Mouse (Mus musculus) limb, embryonic 11.5 days (tissue): Measurements from ENCODE around the gene Pcbp3. TPM values are rescaled to one million over a fixed set of nuclear protein-coding genes. Genes with fewer than 3 reads are reported as not detected.

ENCODE experiments used
- ATAC-seq: fragments of 200-750 bp; cut with Nextera tagmentation; 2 replicates; pipeline ENCODE4 v1.8.0; 2017; ENCODE audit warnings: low read depth; ENCODE audit not compliant: insufficient number of reproducible peaks, low FRiP score, low TSS enrichment
- DNase-seq: peaks from one replicate; pipeline ENCODE4 v3.0.0-alpha.2; 2015; ENCODE audit warnings: low spot score
- H3K27ac ChIP-seq: fragments of 300-500 bp; sonication (generic); replicated peaks from 2 replicates; pipeline ENCODE4 v1.5.1; 2014; ENCODE audit warnings: low read depth, mild to moderate bottlenecking, low read length
- H3K27me3 ChIP-seq: fragments of 300-500 bp; sonication (generic); 2 replicates; pipeline ENCODE4 v1.6.1; 2014; ENCODE audit warnings: mild to moderate bottlenecking, low read length, mixed read lengths; ENCODE audit not compliant: control insufficient read depth, insufficient read depth
- H3K36me3 ChIP-seq: fragments of 300-500 bp; sonication (generic); 2 replicates; pipeline ENCODE4 v1.6.1; 2014; ENCODE audit warnings: mild to moderate bottlenecking, low read length, moderate library complexity, mixed read lengths; ENCODE audit not compliant: control insufficient read depth, insufficient read depth
- H3K4me1 ChIP-seq: fragments of 300-500 bp; sonication (generic); 2 replicates; pipeline ENCODE4 v1.6.1; 2014; ENCODE audit warnings: low read length, mixed read lengths; ENCODE audit not compliant: control insufficient read depth, insufficient read depth
- H3K4me2 ChIP-seq: fragments of 300-500 bp; sonication (generic); 2 replicates; pipeline ENCODE4 v1.6.1; 2014; ENCODE audit warnings: low read depth, mild to moderate bottlenecking, moderate library complexity; ENCODE audit not compliant: severe bottlenecking
- H3K4me3 ChIP-seq: fragments of 300-500 bp; sonication (generic); 2 replicates; pipeline ENCODE4 v1.5.1; 2014; ENCODE audit warnings: low read depth, low read length
- H3K9ac ChIP-seq: fragments of 300-500 bp; sonication (generic); 2 replicates; pipeline ENCODE4 v1.6.1; 2014; ENCODE audit warnings: mild to moderate bottlenecking, low read length
- H3K9me3 ChIP-seq: fragments of 300-500 bp; sonication (generic); 2 replicates; pipeline ENCODE4 v1.6.1; 2016; ENCODE audit warnings: low read length; ENCODE audit not compliant: control insufficient read depth
- WGBS: fragments of 180-500 bp; shearing (Covaris S2); extraction: QIAGEN DNeasy Blood & Tissue Kit; methylation state at CpG from one replicate; pipeline ENCODE4 v1.1.7; 2014; 5-methylcytosine and 5-hydroxymethylcytosine counted together
- polyA plus RNA-seq: library from polyadenylated mRNA; unstranded; fragments of >200 nt; fragmentation: Nextera tagmentation; extraction: Ambion mirVana; gene quantifications from 2 replicates; pipeline ENCODE4 v1.2.1, GENCODE M21; 2014

Gene Pcbp3
- polyA plus RNA-seq, 1 experiment from 2014 or later: 19.4 TPM

- no peak overlapping the region for H3K9ac ChIP-seq
- no peak overlapping the region for H3K4me3 ChIP-seq
- H3K9me3 ChIP-seq: no peaks in the 10 kb centered on the region
- H3K4me2 ChIP-seq: no peak overlapping the region
- no peak overlapping the region for H3K27ac ChIP-seq
- ATAC-seq (no peak), DNase-seq (no peak)
- no peaks in the 10 kb centered on the region for H3K27me3 ChIP-seq
- H3K36me3 ChIP-seq: no peaks in the 10 kb centered on the region
- WGBS: 69% methylated on average over 12 of the region's 12 CpGs
- H3K4me1 ChIP-seq: no peaks in the 10 kb centered on the region
Measured at GRCm38 (mm10) chr10:76859355-76860127, 102.1 kb downstream of the Pcbp3 start.

GRCm38 (mm10) chr10:76857879-76858278 lies 103.8 kb downstream of the Pcbp3 start:
- no peaks in the 10 kb centered on the region for H3K9me3 ChIP-seq
- WGBS: 87% methylated on average over 2 of the region's 2 CpGs
- no peaks in the 10 kb centered on the region for H3K27me3 ChIP-seq
- H3K9ac ChIP-seq: no peak overlapping the region
- no peak overlapping the region for H3K4me3 ChIP-seq
- DNase-seq: no peak
- H3K36me3 ChIP-seq: no peaks in the 10 kb centered on the region
- H3K4me2 ChIP-seq: no peak overlapping the region
- no peaks in the 10 kb centered on the region for H3K4me1 ChIP-seq
- no peak overlapping the region for H3K27ac ChIP-seq
- no peak for ATAC-seq

GRCm38 (mm10) chr10:76846480-76846879 lies 115.2 kb downstream of the Pcbp3 start:
- Histone ChIP-seq H3K9ac (no peak overlapping the region), H3K4me3 (no peak overlapping the region), H3K4me2 (no peak overlapping the region), H3K36me3 (no peaks in the 10 kb centered on the region), H3K27ac (no peak overlapping the region), H3K9me3 (no peaks in the 10 kb centered on the region), H3K27me3 (no peaks in the 10 kb centered on the region), H3K4me1 (no peaks in the 10 kb centered on the region)
- no peak for DNase-seq
- WGBS: 88% methylated on average over 5 of the region's 5 CpGs
- ATAC-seq: no peak

GRCm38 (mm10) chr10:76844901-76845300 lies 116.8 kb downstream of the Pcbp3 start:
- Histone ChIP-seq H3K27me3 (no peaks in the 10 kb centered on the region), H3K4me1 (no peaks in the 10 kb centered on the region), H3K27ac (no peak overlapping the region), H3K9ac (no peak overlapping the region), H3K4me2 (no peak overlapping the region), H3K36me3 (no peaks in the 10 kb centered on the region), H3K4me3 (no peak overlapping the region), H3K9me3 (no peaks in the 10 kb centered on the region)
- ATAC-seq (no peak), DNase-seq (no peak)
- WGBS: 89% methylated on average over 4 of the region's 4 CpGs

- H3K9ac ChIP-seq: no peak overlapping the region
- no peak overlapping the region for H3K27ac ChIP-seq
- no peaks in the 10 kb centered on the region for H3K27me3 ChIP-seq
- no peaks in the 10 kb centered on the region for H3K9me3 ChIP-seq
- DNase-seq (no peak), ATAC-seq (no peak)
- no peak overlapping the region for H3K4me3 ChIP-seq
- no peaks in the 10 kb centered on the region for H3K36me3 ChIP-seq
- no peaks in the 10 kb centered on the region for H3K4me1 ChIP-seq
- 85% methylated on average over 3 of the region's 3 CpGs for WGBS
- H3K4me2 ChIP-seq: no peak overlapping the region
Measured at GRCm38 (mm10) chr10:76844365-76844764, 117.3 kb downstream of the Pcbp3 start.

GRCm38 (mm10) chr10:76842087-76842486 lies 119.6 kb downstream of the Pcbp3 start:
- 88% methylated on average over 3 of the region's 3 CpGs for WGBS
- Histone ChIP-seq H3K4me2 (no peak overlapping the region), H3K36me3 (no peaks in the 10 kb centered on the region), H3K9me3 (no peaks in the 10 kb centered on the region), H3K9ac (no peak overlapping the region), H3K27me3 (no peaks in the 10 kb centered on the region), H3K4me1 (no peaks in the 10 kb centered on the region), H3K27ac (no peak overlapping the region), H3K4me3 (no peak overlapping the region)
- DNase-seq (no peak), ATAC-seq (no peak)

- no peak overlapping the region for H3K4me3 ChIP-seq
- 81% methylated on average over 1 of the region's 1 CpGs for WGBS
- no peaks in the 10 kb centered on the region for H3K9me3 ChIP-seq
- H3K9ac ChIP-seq: no peak overlapping the region
- no peaks in the 10 kb centered on the region for H3K4me1 ChIP-seq
- H3K36me3 ChIP-seq: no peaks in the 10 kb centered on the region
- no peak overlapping the region for H3K4me2 ChIP-seq
- no peak overlapping the region for H3K27ac ChIP-seq
- H3K27me3 ChIP-seq: no peaks in the 10 kb centered on the region
- no peak for DNase-seq
- no peak for ATAC-seq
Measured at GRCm38 (mm10) chr10:76841220-76841619, 120.5 kb downstream of the Pcbp3 start.

- H3K9ac ChIP-seq: no peak overlapping the region
- no peaks in the 10 kb centered on the region for H3K4me1 ChIP-seq
- no peaks in the 10 kb centered on the region for H3K27me3 ChIP-seq
- no peak overlapping the region for H3K4me3 ChIP-seq
- DNase-seq (no peak), ATAC-seq (no peak)
- no peak overlapping the region for H3K27ac ChIP-seq
- no peaks in the 10 kb centered on the region for H3K9me3 ChIP-seq
- no peaks in the 10 kb centered on the region for H3K36me3 ChIP-seq
- WGBS: 76% methylated on average over 5 of the region's 5 CpGs
- no peak overlapping the region for H3K4me2 ChIP-seq
Measured at GRCm38 (mm10) chr10:76840566-76840965, 121.1 kb downstream of the Pcbp3 start.
